Mouse (Mus musculus) limb, embryonic 15.5 days (tissue): ENCODE measurements at regions not wholly inside any gene's neighbourhood (a gene's known extent, or its start where the extent isn't known, plus 50 kb on each side); places are given as distances from the start of the nearest gene placed in this dataset.

Experiments
- ATAC-seq: fragments of 200-750 bp; cut with Nextera tagmentation; 2 replicates; pipeline ENCODE4 v1.8.0; 2017; ENCODE audit warnings: low read depth, moderate TSS enrichment; ENCODE audit not compliant: insufficient number of reproducible peaks, low FRiP score, low TSS enrichment
- H3K27ac ChIP-seq: fragments of 300-500 bp; sonication (generic); 2 replicates; pipeline ENCODE4 v1.5.1; 2015; ENCODE audit warnings: moderate library complexity, mild to moderate bottlenecking, inconsistent platforms
- H3K27me3 ChIP-seq: fragments of 300-500 bp; sonication (generic); 2 replicates; pipeline ENCODE4 v1.6.1; 2015; ENCODE audit warnings: inconsistent platforms
- H3K36me3 ChIP-seq: fragments of 300-500 bp; sonication (generic); 2 replicates; pipeline ENCODE4 v1.6.1; 2015; ENCODE audit warnings: inconsistent platforms
- H3K4me1 ChIP-seq: fragments of 300-500 bp; sonication (generic); 2 replicates; pipeline ENCODE4 v1.6.1; 2015; ENCODE audit warnings: inconsistent platforms
- H3K4me2 ChIP-seq: fragments of 300-500 bp; sonication (generic); 2 replicates; pipeline ENCODE4 v1.6.1; 2015; ENCODE audit warnings: mild to moderate bottlenecking, inconsistent platforms
- H3K4me3 ChIP-seq: fragments of 300-500 bp; sonication (generic); 2 replicates; pipeline ENCODE4 v1.5.1; 2015; ENCODE audit warnings: mild to moderate bottlenecking, inconsistent platforms
- H3K9ac ChIP-seq: fragments of 300-500 bp; sonication (generic); 2 replicates; pipeline ENCODE4 v1.6.1; 2015; ENCODE audit warnings: inconsistent platforms
- H3K9me3 ChIP-seq: fragments of 300-500 bp; sonication (generic); 2 replicates; pipeline ENCODE4 v1.6.1; 2016; ENCODE audit warnings: inconsistent platforms
- WGBS: fragments of 180-500 bp; shearing (Covaris S2); methylation state at CpG from one replicate; pipeline ENCODE4 v1.1.7; 2015; 5-methylcytosine and 5-hydroxymethylcytosine counted together

DNA sequence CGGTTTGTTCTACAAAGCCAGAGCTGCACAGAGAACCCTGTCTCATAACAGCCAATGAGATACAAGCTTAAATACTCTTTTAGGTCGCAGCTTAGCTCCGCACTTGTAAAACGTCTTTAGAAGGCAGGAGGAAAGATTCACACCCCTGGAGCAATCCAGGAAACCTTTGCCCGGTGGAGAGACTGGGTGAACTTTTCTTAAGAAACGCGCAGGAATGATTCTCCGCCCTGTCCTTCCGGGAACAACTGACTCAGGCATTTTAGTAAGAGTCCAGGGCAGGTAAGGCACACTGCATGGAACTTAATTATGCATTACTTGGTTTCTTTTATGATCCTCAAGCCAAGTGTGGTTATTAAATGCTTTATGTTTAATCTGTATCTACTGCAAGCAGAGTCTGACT, 70.0 kb upstream of the Ralgps2 start:
- Histone ChIP-seq H3K27ac (no peak overlapping the region), H3K9ac (no peak overlapping the region)
- 63% methylated on average over 9 of the region's 9 CpGs for WGBS

DNA sequence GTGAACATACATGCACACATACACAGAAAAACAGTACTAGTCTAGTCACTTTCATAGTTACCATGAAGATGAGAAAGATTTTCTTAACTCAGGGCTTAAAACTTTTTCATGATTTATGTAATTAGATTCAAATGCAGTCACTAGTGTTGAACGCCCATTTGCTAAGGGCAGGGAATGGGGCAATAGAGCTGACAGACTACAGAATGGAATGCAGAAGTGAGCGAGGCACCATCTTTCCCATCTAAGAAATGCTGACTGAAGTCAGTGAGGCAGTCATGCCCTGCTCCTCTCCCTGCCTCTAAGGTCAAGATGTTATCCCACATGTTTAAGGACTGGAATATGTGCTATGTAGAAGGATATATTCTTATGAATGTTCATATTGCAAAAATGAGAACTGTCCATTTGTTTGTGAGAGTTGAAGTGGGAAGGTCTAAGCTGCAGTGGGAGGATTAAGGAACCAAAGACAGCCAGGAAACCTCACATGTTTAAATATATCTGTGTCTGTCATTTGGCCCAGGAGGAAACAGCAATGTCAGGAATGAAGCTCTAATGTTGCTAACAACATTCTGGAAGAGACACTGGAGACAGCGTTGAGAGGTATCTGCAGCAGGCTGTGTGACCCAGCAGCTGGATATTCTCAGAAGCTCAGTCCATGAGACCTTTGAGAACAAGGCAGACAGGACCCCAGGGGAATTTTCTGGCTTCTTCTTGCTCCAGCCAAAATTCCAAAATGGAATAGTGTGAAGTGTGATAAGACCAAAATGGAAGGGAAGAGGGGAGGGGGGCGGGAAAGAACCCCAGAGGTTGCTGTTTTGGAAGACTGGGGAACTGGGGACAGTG, 68.7 kb upstream of the Ralgps2 start:
- WGBS = 65% methylated on average over 4 of the region's 4 CpGs
- H3K9me3 ChIP-seq = no peaks in the 10 kb centered on the region
- H3K36me3 ChIP-seq = no peaks in the 10 kb centered on the region
- ATAC-seq = no peak
- H3K4me3 ChIP-seq = no peak overlapping the region
- no peak overlapping the region for H3K9ac ChIP-seq
- H3K27me3 ChIP-seq = no peaks in the 10 kb centered on the region
- no peaks in the 10 kb centered on the region for H3K4me1 ChIP-seq
- H3K27ac ChIP-seq = 0 out of 2 replicates have a peak overlapping the region, but pooled peaks have one; percentile 12
- no peak overlapping the region for H3K4me2 ChIP-seq

More for the DNA sequence above, 70.0 kb upstream of the Ralgps2 start:
- no peak for ATAC-seq
- Histone ChIP-seq H3K4me1 (no peaks in the 10 kb centered on the region), H3K4me3 (no peak overlapping the region), H3K36me3 (no peaks in the 10 kb centered on the region), H3K9me3 (no peaks in the 10 kb centered on the region), H3K27me3 (no peaks in the 10 kb centered on the region), H3K4me2 (no peak overlapping the region)

DNA sequence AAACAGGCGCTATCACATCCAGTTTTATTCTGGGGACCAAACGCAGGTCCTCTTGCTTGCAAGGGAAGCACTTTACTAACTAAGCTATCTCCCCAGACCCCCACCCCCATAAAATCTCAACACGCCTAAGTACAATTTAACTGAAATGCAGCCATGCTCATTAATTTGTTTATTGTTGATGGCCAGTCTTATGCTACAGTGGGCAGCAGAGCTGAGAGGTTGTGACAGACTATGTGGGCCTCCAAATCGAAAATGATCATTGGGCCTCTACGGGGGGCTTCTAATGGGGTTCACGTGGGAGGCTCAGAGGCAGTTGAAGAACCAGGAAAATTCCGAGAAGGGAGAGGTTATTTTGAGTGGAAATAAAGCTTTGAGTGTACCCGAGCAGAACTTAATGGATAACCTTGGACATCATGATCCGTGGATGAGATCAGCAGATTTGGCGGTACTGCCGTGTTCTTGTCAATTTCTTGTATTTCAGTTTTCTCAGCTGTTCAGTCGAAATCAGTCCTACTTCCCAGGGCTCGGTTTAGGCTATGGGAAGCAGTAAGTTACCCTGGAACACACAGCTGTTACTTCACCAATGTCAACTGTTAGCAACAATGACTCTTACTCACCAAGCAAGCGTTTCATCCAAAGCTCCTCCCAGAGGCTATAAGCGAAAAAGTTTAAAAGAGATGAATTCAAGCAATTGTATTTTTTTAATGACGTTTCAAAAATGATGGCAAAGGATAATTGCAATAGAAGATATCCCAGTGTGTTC, 65.1 kb upstream of the Ralgps2 start:
- ATAC-seq = no peak
- H3K9ac ChIP-seq = no peak overlapping the region
- H3K4me1 ChIP-seq = 0 out of 2 replicates have a peak, but pooled peaks cover 3% of the 10 kb centered on the region
- no peaks in the 10 kb centered on the region for H3K9me3 ChIP-seq
- H3K4me2 ChIP-seq = no peak overlapping the region
- no peak overlapping the region for H3K27ac ChIP-seq
- WGBS = 81% methylated on average over 16 of the region's 16 CpGs
- H3K27me3 ChIP-seq = no peaks in the 10 kb centered on the region
- H3K36me3 ChIP-seq = no peaks in the 10 kb centered on the region
- H3K4me3 ChIP-seq = no peak overlapping the region

DNA sequence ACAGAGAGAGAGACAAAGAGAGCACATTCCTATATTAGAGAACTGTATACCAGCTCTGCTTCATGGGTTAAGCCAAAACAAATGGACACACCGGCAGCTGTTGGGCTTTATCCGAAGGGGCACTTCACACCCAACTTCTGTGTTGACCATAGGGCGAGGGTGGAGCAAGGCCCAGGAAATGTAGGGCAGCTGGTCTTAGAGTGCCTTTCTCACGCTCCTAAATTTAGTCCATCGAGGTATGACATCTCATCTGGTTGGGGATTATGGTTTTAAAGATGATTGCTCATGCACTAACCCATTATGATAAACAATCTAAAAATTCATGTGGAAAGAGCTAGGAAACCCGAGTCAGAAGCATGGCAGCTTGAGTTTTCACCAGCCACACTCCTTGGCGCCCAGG, 63.6 kb upstream of the Ralgps2 start:
- no peak overlapping the region for H3K4me3 ChIP-seq
- 0 out of 2 replicates have a peak, but pooled peaks have one; percentile 19 for ATAC-seq
- WGBS = 87% methylated on average over 7 of the region's 7 CpGs

DNA sequence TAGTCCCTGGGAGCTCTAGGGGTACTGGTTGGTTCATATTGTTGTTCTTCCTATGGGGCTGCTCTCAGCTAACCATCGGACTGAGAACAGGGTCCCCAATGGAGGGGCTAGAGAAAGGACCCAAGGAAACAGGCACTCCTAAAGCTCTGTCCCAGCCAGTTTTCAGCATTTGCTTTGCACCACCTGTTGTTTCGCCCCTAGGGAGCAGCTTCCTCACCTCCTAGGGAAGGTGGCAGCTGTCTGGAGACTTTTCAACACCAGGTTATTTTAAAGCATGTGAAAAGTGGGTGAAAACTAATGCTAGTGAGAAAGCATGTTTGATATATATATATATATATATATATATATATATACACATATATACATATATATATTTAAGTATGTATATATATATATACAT, 62.8 kb upstream of the Ralgps2 start:
- no peaks in the 10 kb centered on the region for H3K9me3 ChIP-seq
- H3K4me2 ChIP-seq = no peak overlapping the region
- no peaks in the 10 kb centered on the region for H3K36me3 ChIP-seq
- no peak for ATAC-seq
- H3K4me3 ChIP-seq = no peak overlapping the region
- no peak overlapping the region for H3K9ac ChIP-seq
- H3K27me3 ChIP-seq = no peaks in the 10 kb centered on the region
- H3K27ac ChIP-seq = no peak overlapping the region
- peaks cover 11% of the 10 kb centered on the region for H3K4me1 ChIP-seq
- 85% methylated on average over 2 of the region's 2 CpGs for WGBS

More for the DNA sequence above, 63.6 kb upstream of the Ralgps2 start:
- H3K4me2 ChIP-seq = no peak overlapping the region
- H3K4me1 ChIP-seq = peaks cover 4% of the 10 kb centered on the region; the same call in 1 of the 2 replicates
- no peak overlapping the region for H3K27ac ChIP-seq
- no peak overlapping the region for H3K9ac ChIP-seq
- no peaks in the 10 kb centered on the region for H3K9me3 ChIP-seq
- H3K36me3 ChIP-seq = no peaks in the 10 kb centered on the region
- no peaks in the 10 kb centered on the region for H3K27me3 ChIP-seq

DNA sequence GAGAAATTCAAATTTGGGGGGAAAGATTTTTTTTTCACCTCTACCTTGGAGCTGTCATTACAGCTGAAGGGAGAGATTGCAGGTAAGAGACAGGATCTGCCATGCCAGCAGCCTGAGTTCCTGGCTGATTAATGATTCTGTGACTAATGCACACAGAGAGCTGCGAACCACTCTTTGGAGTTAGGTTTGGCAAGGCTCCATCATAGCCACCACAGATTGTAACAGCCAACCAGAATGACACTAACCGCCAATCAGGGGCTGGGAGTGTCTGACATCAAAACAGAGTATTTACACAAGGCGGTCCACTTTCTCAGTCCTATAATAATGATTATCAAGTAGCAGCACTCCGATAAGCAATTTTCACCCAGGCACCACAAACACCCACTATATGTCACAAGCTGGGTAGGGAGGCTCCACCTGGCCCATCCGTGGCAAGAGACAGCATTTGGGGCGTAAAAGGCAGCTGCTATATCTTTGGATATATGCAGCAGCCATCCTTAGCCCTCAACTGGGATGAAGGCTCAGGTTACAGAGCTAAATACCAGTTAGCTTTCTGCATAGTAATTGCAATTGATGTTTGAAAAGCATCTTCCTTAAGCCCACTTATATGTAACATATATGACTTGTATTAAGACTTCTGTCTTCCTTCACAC, 61.7 kb upstream of the Ralgps2 start:
- Histone ChIP-seq H3K4me3 (no peak overlapping the region), H3K9ac (no peak overlapping the region), H3K4me1 (peaks cover 11% of the 10 kb centered on the region), H3K4me2 (no peak overlapping the region), H3K36me3 (no peaks in the 10 kb centered on the region), H3K27me3 (no peaks in the 10 kb centered on the region), H3K27ac (no peak overlapping the region), H3K9me3 (no peaks in the 10 kb centered on the region)
- WGBS = 52% methylated on average over 6 of the region's 6 CpGs
- ATAC-seq = no peak

DNA sequence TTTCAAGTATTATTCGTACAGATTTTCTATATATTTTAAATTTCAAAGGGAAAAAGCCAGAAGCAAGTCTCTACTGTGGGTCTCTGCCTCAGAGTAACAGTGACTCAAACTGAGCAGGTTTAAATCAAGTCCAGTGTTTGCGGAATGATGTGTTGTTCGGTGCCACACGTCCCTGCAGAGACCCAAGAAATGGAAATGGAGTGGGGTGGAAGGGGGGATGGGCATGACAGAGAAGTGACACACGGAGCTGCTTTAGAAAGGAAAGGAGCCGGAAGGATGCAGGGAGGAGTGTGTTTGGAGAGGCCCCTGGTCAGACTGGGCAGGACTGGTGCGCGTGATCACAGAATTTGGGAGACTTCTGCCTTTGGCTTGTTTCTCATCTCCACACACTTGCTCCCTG, 60.5 kb upstream of the Ralgps2 start:
- ATAC-seq = no peak
- no peak overlapping the region for H3K4me2 ChIP-seq
- 52% methylated on average over 8 of the region's 8 CpGs for WGBS
- no peaks in the 10 kb centered on the region for H3K36me3 ChIP-seq
- no peak overlapping the region for H3K27ac ChIP-seq
- H3K4me3 ChIP-seq = no peak overlapping the region
- no peaks in the 10 kb centered on the region for H3K9me3 ChIP-seq
- peaks cover 11% of the 10 kb centered on the region for H3K4me1 ChIP-seq
- H3K27me3 ChIP-seq = no peaks in the 10 kb centered on the region
- H3K9ac ChIP-seq = no peak overlapping the region

DNA sequence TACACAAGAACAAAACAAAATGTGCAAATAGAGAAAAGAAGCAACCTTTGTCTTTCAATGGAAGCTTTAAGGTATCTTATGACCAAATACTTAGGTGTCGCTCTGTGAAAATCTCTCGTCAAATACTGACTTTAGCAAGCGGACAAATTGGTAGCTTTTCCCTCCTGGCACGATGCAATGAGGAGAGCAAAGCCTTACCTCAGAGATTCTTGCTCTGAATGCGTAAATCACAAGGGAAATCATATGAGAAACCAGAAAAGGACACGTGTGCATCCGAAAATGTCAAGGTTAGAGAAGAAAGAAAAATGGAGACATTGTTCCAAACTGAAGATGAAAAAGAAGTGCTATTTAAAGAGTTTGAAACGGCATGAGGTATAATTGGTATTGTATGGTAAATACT, 59.8 kb upstream of the Ralgps2 start:
- peaks cover 11% of the 10 kb centered on the region for H3K4me1 ChIP-seq
- no peak for ATAC-seq
- H3K4me3 ChIP-seq = no peak overlapping the region
- 81% methylated on average over 8 of the region's 8 CpGs for WGBS
- no peak overlapping the region for H3K9ac ChIP-seq
- H3K27me3 ChIP-seq = no peaks in the 10 kb centered on the region
- no peaks in the 10 kb centered on the region for H3K9me3 ChIP-seq
- no peaks in the 10 kb centered on the region for H3K36me3 ChIP-seq
- no peak overlapping the region for H3K4me2 ChIP-seq
- H3K27ac ChIP-seq = no peak overlapping the region

DNA sequence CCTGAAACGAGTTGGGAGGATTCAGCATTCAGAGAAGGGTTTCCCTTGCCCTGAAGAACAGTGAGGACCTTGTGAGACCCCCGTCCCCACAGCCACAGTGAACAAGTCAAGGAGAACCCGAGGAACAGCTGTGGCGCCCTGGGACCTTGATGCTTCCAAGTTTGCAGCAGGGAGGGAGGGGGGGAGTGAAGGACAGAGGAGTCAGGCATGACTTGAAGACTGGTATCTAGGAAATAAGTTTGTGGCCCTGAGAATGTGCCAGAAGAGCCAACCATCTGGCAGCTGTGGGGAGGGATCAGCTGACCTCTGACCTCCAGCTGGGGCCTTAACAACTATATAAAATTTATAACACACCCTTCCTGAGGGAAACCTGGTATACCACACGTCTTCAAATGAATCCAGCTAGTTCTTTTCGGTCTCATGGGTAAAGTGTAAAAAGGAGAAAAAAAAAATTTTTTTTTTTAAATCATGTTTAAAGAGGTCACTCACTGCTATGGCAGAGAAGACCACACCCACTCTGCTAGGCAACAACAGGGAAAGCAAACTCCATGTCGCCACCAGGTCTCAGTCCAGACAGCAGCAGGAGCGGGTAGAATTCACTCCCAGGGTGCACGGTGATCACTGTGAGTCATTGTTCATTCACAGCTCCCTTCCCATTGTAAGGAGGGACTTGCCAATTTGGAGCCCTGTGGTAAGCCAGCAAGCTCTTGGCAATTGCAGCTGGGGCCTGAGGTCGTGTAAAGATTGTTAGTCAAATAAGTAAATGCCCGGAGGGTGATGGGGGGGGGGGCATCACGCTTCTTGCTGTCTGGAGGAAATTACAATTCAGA, 58.3 kb upstream of the Ralgps2 start:
- no peaks in the 10 kb centered on the region for H3K27me3 ChIP-seq
- no peak for ATAC-seq
- no peak overlapping the region for H3K4me3 ChIP-seq
- no peak overlapping the region for H3K4me2 ChIP-seq
- no peak overlapping the region for H3K9ac ChIP-seq
- H3K4me1 ChIP-seq = peaks cover 11% of the 10 kb centered on the region
- 35% methylated on average over 12 of the region's 12 CpGs for WGBS
- H3K9me3 ChIP-seq = no peaks in the 10 kb centered on the region
- 0 out of 2 replicates have a peak overlapping the region, but pooled peaks have one; percentile 11 for H3K27ac ChIP-seq
- no peaks in the 10 kb centered on the region for H3K36me3 ChIP-seq

DNA sequence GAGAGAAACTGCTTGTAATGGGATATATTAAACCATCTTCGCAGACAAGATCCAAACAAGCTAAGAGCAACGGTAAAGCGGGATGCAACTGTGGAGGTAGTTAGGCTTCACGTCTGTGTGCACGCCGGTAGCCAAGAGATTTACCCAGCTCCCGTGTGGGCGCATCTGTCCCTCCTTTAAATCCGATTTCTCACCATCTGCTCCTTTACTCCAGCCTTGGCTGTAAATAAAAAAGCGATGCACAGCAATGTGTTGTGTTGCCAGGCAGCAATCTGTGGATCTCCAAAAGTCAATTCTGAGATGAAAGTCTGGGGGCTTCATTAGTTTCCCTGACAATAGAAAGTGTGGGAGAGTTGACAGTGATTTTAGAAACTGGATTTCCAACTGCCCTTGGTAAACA, 57.6 kb upstream of the Ralgps2 start:
- Histone ChIP-seq H3K27ac (no peak overlapping the region), H3K9me3 (no peaks in the 10 kb centered on the region), H3K36me3 (no peaks in the 10 kb centered on the region)

DNA sequence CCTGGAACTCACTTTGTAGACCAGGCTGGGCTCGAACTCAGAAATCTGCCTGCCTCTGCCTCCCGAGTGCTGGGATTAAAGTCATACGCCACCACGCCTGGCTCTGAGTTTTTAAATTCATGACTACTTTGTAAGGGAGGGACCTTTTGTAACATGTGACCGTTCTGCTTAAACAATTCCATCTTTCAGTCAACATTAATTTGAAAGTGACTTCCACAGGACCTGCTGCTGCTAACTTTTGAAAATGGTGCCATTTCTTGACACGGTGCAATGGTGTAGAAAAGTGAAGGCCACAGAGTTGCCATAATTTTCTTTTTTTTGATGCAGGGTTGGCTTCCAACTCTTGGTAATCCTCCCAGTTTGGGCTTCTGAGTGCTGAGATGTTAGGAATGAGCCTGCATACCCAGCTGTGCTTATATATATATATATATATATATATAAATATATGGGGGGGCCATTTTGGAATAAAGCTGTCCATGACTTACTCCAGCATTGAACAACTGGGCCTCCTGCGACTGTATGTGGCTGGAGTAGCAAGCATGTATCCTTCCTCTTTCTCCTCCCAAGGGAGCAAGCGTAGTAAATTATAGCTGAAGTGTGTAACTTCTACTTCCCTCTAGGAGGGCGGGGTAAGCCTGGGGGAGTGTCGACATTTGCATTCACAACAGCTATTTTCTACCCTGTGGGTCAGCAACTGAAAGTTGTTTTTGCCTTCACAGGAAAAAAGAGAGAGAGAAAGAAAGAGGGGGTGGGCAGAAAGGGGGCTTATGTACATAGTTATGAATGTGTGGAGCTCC, 56.9 kb upstream of the Ralgps2 start:
- Histone ChIP-seq H3K9ac (no peak overlapping the region), H3K27me3 (no peaks in the 10 kb centered on the region), H3K4me2 (no peak overlapping the region), H3K4me1 (peaks cover 11% of the 10 kb centered on the region), H3K27ac (no peak overlapping the region), H3K9me3 (no peaks in the 10 kb centered on the region), H3K36me3 (no peaks in the 10 kb centered on the region), H3K4me3 (no peak overlapping the region)
- ATAC-seq = no peak
- WGBS = 82% methylated on average over 10 of the region's 10 CpGs

More for the DNA sequence above, 57.6 kb upstream of the Ralgps2 start:
- Histone ChIP-seq H3K9ac (no peak overlapping the region), H3K27me3 (no peaks in the 10 kb centered on the region), H3K4me3 (no peak overlapping the region), H3K4me2 (no peak overlapping the region), H3K4me1 (peaks cover 11% of the 10 kb centered on the region)
- WGBS = 71% methylated on average over 10 of the region's 10 CpGs
- no peak for ATAC-seq
